Mouse (Mus musculus) gastrocnemius, adult 2 months (tissue): ENCODE data around the gene Kdm2b. TPM values are rescaled to one million over a fixed set of nuclear protein-coding genes. Genes with fewer than 3 reads are reported as not detected.
A peak's percentile ranks its signal among the peaks of the same experiment; 100 is the strongest.

Source experiments
- DNase-seq: peaks from one replicate; pipeline ENCODE4 v3.0.0; 2022
- H3K27ac ChIP-seq: fragments of 200-600 bp; 2 replicates; pipeline ENCODE4 v1.8.1; 2022; ENCODE audit warnings: mild to moderate bottlenecking
- H3K4me3 ChIP-seq: fragments of 200-600 bp; 2 replicates; pipeline ENCODE4 v1.8.1; 2022; ENCODE audit warnings: mild to moderate bottlenecking, moderate library complexity
- CTCF ChIP-seq: fragments of 200-600 bp; IDR thresholded peaks from 2 replicates; pipeline ENCODE4 v1.8.1; 2022; ENCODE audit warnings: antibody characterized with exemption, mild to moderate bottlenecking, moderate library complexity
- intact Hi-C: fragments of 180-260 bp; cut with DNase I; formaldehyde crosslinking; loops from one replicate; pipeline ENCODE4 v1.15.1; 2025
- total RNA-seq, 2 experiments: library from RNA; stranded (reverse); gene quantifications; 2 replicates each; pipeline ENCODE4 v1.2.3; 2021

The Kdm2b gene
- total RNA-seq, 2 experiments from 2014 or later = 11.5 to 13.3 TPM

DNA sequence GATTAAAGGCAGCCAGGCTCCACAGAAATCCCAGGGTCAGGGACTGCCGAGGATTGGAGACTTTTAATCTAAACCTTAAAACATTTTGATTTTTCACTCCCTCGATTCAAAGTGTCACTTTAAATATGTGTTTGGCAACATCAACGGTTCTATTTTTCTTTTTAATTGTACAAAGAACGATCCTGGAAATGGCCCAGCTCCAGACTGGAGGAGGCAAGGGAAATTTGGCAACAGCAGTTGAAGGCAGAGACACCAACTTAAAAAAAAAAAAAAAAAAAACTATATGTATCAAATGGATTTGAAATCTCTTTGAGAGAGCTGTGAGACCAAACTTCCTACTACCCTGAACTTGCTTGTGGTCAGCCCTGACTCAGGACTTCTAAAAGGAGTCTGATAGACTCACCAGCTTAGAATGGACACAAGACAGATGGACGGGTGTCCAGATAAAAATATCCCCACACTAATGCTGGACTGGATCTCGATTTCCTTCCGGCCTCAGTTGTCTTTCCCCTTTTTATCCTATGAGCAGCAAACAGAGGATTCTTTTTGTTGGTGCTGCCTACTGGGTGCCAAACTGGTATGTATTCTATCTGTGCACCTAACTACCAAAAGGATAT is 19.4 kb upstream of the Kdm2b start:
- peak overlapping the region; percentile 3; the same call in 1 of the 2 replicates for H3K4me3 ChIP-seq
- TF ChIP-seq CTCF = no peak
- no peak for DNase-seq
- H3K27ac ChIP-seq = peak overlapping the region; percentile 89
- intact Hi-C loops = loop anchor here (2.0 kb wide), 1 partner anchor 20 kb away; the partner anchor contains the start of gene Kdm2b

DNA sequence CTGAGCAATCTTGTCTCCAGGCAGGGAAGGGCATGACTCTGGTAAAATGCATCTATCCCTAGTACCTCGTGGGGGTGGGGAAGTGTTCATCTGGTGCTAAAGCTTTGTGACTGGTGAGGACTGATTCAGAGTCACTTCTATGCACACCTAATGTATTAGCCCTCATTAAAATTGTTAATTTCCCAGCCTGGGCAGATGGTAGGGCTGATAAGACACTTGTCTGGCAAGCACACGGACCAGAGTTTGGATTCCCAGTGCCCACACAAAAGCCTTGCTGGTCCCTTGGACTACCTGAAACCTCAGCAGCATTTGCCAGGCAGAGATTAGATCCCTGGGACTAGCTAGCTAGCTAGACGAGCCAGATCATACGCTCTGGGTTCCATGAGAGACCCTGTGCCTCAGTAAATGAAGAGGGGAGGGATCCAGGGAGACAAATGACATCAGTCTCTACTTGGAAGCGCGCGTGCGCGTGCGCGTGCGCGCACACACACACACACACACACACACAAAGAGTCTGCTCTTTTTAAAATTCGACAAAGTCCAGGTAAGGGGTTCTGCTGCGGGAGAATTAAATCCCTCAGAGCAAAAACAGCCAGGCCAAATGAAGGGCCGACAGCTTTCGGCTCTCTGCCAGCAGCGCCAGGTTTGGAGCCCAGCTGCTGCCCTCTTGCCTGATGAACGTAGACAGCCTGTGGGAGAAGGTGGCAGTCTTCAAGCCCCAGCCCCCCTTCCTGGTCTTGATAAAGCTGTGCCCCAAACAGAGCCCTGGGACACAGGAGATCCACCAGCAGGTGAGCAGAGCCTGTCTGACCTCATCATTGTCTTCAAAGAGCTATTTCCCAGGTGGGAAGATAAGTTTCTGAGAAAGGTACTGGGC is 16.3 kb upstream of the Kdm2b start:
- H3K27ac ChIP-seq = peak overlapping the region; percentile 61; the same call in 1 of the 2 replicates
- intact Hi-C loops = no loop called here
- no peak for TF ChIP-seq CTCF
- H3K4me3 ChIP-seq = no peak overlapping the region
- peak; percentile 68 for DNase-seq

DNA sequence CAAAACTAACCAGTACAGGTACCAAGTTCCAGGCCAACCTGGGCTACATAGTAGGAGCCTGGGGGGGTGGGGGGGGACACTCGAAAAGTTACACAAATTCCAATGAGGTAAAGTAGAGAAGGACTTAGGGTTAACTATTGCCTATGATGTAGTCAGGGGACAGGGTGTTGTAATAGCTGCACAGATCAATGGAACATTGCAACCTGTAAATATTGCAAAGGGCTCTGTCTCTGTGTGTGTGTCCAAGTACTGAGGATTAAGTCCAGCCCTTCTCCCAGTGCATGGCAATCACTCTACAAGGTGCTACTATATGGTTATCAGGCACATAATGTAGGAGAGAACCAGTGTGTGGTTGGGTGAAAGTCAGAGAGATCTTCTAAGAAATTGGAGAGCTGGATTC is 11.3 kb upstream of the Kdm2b start:
- Histone ChIP-seq H3K27ac (no peak overlapping the region), H3K4me3 (no peak overlapping the region)
- TF ChIP-seq CTCF = no peak
- intact Hi-C loops = no loop called here
- no peak for DNase-seq

DNA sequence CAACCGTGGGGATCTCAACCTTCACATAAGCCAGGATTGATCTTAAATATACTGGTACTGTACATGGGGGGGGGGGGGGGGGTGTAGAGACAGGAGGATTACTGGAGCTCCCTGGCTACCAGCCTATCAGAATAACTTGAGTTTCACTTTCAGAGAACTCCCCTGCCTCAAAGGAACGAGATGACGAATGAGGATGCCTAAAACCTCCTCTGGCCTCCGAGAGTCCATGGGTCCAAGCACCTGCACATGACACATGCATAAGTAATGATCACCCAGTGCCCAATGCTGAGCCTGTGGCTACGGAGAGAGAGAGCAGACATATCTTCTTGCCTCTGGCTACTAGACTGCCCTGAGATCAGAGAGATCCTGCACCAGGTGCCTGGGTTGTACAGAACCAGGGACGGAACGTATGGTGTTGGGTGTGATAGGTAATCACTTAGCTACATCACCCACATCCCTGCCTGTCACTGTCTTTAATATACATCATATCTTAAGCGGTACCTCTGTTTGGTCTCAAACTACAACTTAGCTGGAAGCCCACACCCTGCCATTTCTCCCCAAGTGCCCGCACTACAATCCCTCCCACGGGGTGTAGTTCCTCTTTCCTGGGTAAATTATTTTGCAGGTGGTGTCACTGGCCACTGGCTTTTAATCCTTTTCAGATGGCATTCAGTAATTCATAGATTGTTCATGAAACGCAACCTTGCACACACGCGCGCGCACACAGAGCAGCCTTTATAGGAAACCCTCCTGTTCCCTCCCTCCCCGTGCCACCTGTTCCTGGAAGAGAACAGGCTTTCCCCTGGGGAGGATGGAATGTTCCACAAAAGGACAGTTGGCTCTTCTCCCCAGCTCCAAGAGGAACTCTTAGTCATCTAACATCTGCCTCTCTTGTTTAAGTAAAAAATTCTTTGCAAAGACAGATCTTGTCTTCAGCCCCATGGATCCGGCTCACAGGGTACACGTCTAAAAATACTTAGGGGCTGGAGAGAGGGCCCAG is 7.9 kb upstream of the Kdm2b start:
- DNase-seq = no peak
- TF ChIP-seq CTCF = no peak
- H3K4me3 ChIP-seq = no peak overlapping the region

DNA sequence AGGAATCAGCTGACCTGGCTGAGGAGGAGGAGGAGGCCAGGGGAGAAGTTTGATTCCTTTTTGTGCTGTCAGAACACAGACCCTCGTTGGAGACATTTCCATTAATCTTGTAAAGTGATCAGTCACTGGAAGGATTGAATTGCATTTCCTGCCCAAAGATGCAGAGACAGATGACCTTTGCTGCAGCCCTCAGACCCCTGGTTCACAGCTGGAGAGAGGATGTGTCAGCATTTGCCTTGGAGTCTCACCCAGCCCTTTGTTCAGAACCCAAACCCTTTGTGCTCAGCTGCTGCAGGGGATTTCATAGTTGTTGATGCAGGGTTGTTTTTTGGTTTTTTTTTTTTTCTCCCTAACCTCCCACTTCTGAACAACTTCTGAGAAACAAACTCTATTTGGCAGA is 5.3 kb upstream of the Kdm2b start:
- no peak for DNase-seq
- no peak for TF ChIP-seq CTCF
- H3K27ac ChIP-seq = peak overlapping the region; percentile 72
- H3K4me3 ChIP-seq = peak overlapping the region; percentile 71
- intact Hi-C loops = no loop called here

More for the DNA sequence above, 7.9 kb upstream of the Kdm2b start:
- intact Hi-C loops = no loop called here
- no peak overlapping the region for H3K27ac ChIP-seq

DNA sequence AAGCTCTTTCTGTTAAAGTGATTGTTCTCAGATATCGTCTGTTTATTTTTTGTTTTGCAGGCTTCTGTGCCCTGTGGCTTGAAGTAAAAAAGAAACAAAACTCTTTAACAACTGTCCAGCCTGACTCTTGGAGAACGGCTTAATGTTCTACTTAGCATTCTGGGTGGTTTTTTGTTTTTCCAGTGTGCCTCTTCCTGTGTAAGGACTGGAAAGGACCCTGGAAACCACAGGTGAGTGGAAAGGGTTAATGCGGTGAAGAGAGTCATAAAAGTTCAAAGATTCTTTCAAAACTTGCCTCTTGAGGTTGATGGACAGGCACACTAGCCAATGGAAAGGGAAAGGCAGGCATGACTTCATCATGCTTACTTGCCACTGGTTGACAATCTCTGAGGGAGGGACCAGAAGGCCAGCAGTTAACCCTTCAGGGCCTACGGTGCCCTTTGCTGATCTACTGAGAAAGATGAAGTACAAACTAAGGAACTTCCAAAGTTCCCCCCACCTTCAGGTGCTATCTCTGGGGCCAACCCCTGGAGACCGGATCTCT is 4.8 kb upstream of the Kdm2b start:
- Histone ChIP-seq H3K27ac (peak overlapping the region; percentile 72), H3K4me3 (peak overlapping the region; percentile 71)
- TF ChIP-seq CTCF = no peak
- peak; percentile 91 for DNase-seq
- intact Hi-C loops = no loop called here

DNA sequence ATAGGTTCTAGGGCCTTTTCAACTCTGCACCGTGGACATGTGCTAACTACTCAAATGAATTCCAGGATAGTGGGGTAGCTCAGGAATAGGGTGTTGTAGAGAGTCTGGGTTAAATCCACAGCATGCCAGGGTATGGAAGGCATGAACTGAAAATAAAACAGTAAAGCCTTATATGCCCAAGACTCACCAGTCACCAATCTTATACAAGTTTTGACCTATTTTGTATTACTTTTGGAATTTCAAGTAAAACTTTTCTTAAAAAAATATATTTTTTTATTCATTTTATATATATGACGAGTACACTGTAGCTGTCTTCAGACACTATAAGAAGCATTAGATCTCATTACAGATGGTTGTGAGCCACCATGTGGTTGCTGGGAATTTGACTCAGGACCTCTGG is 4.2 kb upstream of the Kdm2b start:
- no peak for TF ChIP-seq CTCF
- Histone ChIP-seq H3K27ac (peak overlapping the region; percentile 72; the same call in 1 of the 2 replicates), H3K4me3 (peak overlapping the region; percentile 71)
- no peak for DNase-seq
- intact Hi-C loops = no loop called here

GRCm38 (mm10) chr5:122991350-122992004 is 1.9 kb upstream of the Kdm2b start:
- intact Hi-C loops = no loop called here
- Histone ChIP-seq H3K4me3 (no peak overlapping the region), H3K27ac (no peak overlapping the region)
- no peak for TF ChIP-seq CTCF
- DNase-seq = no peak

DNA sequence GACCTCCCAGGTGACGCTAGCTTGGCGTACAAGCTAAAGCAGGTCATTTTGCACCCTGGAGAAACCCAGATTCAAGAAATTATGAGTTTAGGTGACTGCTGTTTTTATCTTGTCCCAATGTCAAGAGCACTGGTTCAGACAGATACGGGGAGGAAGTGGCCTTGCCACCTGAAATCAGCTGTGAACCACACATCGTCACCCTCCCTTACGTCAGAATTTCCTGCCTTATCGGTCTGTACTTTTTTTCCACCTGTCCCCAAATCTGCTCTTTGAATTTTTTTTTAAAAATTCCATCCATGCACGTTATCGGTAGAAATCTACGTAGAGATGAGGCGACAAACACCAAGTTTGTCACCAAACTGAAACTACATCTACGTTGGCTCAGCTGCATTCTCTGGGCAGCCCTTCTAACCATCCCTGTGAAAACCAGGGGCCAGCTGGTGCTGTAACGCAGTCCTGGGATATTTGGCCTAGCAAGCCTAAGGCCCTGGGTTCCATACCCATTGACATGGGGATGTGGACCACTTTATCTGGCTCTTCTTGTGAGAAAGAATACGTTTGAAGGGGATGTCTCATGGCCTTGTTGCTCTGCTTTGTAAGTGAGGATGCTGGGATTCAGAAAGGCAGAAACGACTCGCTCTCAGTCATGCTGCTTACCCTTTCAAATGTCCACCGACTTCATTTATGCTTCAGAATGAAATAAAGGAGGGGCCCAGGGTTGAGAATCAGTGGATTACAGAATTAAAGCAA is 963 bp upstream of the Kdm2b start:
- H3K4me3 ChIP-seq = peak overlapping the region; percentile 77
- no peak for DNase-seq
- no peak for TF ChIP-seq CTCF
- H3K27ac ChIP-seq = peak overlapping the region; percentile 96; the same call in 1 of the 2 replicates
- intact Hi-C loops = no loop called here

DNA sequence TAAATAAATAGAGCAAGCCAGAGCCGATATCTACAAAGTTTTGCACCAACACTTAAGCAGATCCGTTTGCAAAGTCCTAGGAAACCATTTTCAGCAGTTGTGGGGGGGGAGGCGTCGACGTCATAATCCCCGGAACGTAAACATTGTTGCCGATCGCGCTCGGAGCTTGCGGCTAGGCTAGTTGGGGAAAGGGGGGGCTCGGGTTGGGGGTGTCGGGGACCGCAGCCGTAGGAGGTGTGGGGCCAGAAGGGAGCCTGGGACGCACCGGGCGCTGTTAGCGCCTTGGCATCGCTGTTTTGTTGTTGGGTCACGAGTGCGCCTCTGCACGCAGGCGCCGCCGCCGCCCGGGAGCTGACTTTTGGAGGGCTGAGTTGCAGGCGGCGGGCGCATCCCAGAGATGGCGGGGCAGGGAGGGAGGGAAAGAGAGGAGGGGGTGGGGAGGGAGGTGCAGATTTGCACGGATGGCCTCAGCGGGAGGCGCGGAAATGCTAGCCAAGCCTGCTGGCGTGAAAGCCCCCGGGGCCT is 560 bp downstream of the Kdm2b start:
- DNase-seq = peak; percentile 89
- Histone ChIP-seq H3K27ac (peak overlapping the region; percentile 96), H3K4me3 (peak overlapping the region; percentile 77)
- intact Hi-C loops = loop anchor here (2.0 kb wide), 1 partner anchor 20 kb away; no protein-coding TSS in a partner anchor
- TF ChIP-seq CTCF = no peak
